Comparison of ENCODE assay signal across 11 mouse cellular contexts in genomic region chr13:46522798-46523197, GRCm38 (mm10). TPM values are rescaled to one million over a fixed set of nuclear protein-coding genes. Genes with fewer than 3 reads are reported as not detected.
DNase-seq lines count a peak whose midpoint lies in the region; ATAC-seq and TF ChIP-seq lines count a peak whose summit lies in the region.
"Had no signal": no experiment of that assay in that cellular context is flagged by ENCODE, and none has a peak within 500 bp of the region (broad histone marks: within the 10 kb centered on the region; RNA-seq: fewer than 3 reads in every experiment).

No protein-coding gene starts in this region.

- H3K4me1 ChIP-seq in forebrain, postnatal 0 days (ENCODE audit: insufficient read depth) = no peaks in the 10 kb centered on the region; the same call in 1 of the 2 replicates
- no peaks in the 10 kb centered on the region for H3K4me1 ChIP-seq in forebrain, embryonic 11.5 days (replicated peaks; ENCODE audit: control insufficient read depth, insufficient read depth, low read length)
- peaks cover 44% of the 10 kb centered on the region for H3K4me1 ChIP-seq in heart, embryonic 12.5 days (replicated peaks)

- H3K9me3 ChIP-seq in forebrain, postnatal 0 days (ENCODE audit: low read length) = no peaks in the 10 kb centered on the region
- no peaks in the 10 kb centered on the region for H3K9me3 ChIP-seq in forebrain, embryonic 11.5 days (ENCODE audit: control insufficient read depth, low read length)
- no peaks in the 10 kb centered on the region for H3K9me3 ChIP-seq in heart, embryonic 12.5 days (replicated peaks)

- ATAC-seq in forebrain, postnatal 0 days = peak; percentile 82
- ATAC-seq in forebrain, embryonic 11.5 days (replicated peaks; ENCODE audit: low FRiP score) = no peak
- ATAC-seq in heart, embryonic 12.5 days (ENCODE audit: insufficient number of reproducible peaks, low FRiP score) = peak; percentile 22; the same call in 1 of the 2 replicates
- no peak for ATAC-seq in CD4-positive, CD25-positive, alpha-beta regulatory T cell, adult 4 months
- no peak for ATAC-seq in erythroid progenitor cell, adult 5-6 weeks (replicated peaks; ENCODE audit: low FRiP score, poor library complexity, severe bottlenecking)

- H3K4me3 ChIP-seq in forebrain, postnatal 0 days (ENCODE audit: low read depth, low read length) = no peak overlapping the region
- H3K4me3 ChIP-seq in forebrain, embryonic 11.5 days (ENCODE audit: low read depth, low read length) = no peak overlapping the region
- H3K4me3 ChIP-seq in heart, embryonic 12.5 days = no peak overlapping the region

- intact Hi-C loops in left cerebral cortex, postnatal 4 days (cut with DNase I) = no loop called here
- intact Hi-C loops in left cerebral cortex, postnatal 25 days (cut with DNase I) = no loop called here

- TF ChIP-seq CTCF in forebrain, postnatal 0 days (IDR thresholded peaks at IDR 0.05; ENCODE audit: low read depth) = no peak

- H3K9ac ChIP-seq in forebrain, postnatal 0 days = no peak overlapping the region
- no peak overlapping the region for H3K9ac ChIP-seq in forebrain, embryonic 11.5 days (ENCODE audit: low read length)
- H3K9ac ChIP-seq in heart, embryonic 12.5 days = peak overlapping the region; percentile 5; the same call in 1 of the 2 replicates

- no peaks in the 10 kb centered on the region for H3K27me3 ChIP-seq in forebrain, postnatal 0 days (ENCODE audit: insufficient read depth, low read length)
- no peaks in the 10 kb centered on the region for H3K27me3 ChIP-seq in forebrain, embryonic 11.5 days (ENCODE audit: control insufficient read depth, insufficient read depth, low read length)
- no peaks in the 10 kb centered on the region for H3K27me3 ChIP-seq in heart, embryonic 12.5 days (replicated peaks)

- H3K36me3 ChIP-seq in forebrain, postnatal 0 days (ENCODE audit: insufficient read depth) = no peaks in the 10 kb centered on the region
- H3K36me3 ChIP-seq in forebrain, embryonic 11.5 days (ENCODE audit: control insufficient read depth, insufficient read depth, low read length) = no peaks in the 10 kb centered on the region
- peaks cover 22% of the 10 kb centered on the region for H3K36me3 ChIP-seq in heart, embryonic 12.5 days

- 44% methylated on average over 4 of the region's 4 CpGs for WGBS in forebrain, postnatal 0 days
- 76% methylated on average over 4 of the region's 4 CpGs for WGBS in forebrain, embryonic 11.5 days
- 23% methylated on average over 4 of the region's 4 CpGs for whole genome bisulfite sequencing in heart, embryonic 12.5 days

- no peak for DNase-seq in forebrain, postnatal 0 days
- DNase-seq in forebrain, embryonic 11.5 days (ENCODE audit: low spot score) = no peak
- DNase-seq in left cerebral cortex, postnatal 4 days = peak; percentile 48
- DNase-seq in left cerebral cortex, postnatal 25 days (ENCODE audit: low spot score in 2 of 2) = no peak
- DNase-seq in mesoderm, embryonic 11.5 days (ENCODE audit: low read depth, low spot score) = peak; percentile 48
- DNase-seq: kidney, adult 9 months; right cerebral cortex, postnatal 14 days; thymus, postnatal 14 days had no signal

- H3K4me2 ChIP-seq in forebrain, postnatal 0 days (ENCODE audit: low read depth) = no peak overlapping the region
- no peak overlapping the region for H3K4me2 ChIP-seq in forebrain, embryonic 11.5 days (ENCODE audit: low read depth, low read length, severe bottlenecking)
- H3K4me2 ChIP-seq in heart, embryonic 12.5 days = peak overlapping the region; percentile 48

- no peak overlapping the region for H3K27ac ChIP-seq in forebrain, postnatal 0 days (ENCODE audit: low read depth, low read length)
- no peak overlapping the region for H3K27ac ChIP-seq in forebrain, embryonic 11.5 days (ENCODE audit: low read depth, low read length)
- peak overlapping the region; percentile 94 for H3K27ac ChIP-seq in heart, embryonic 12.5 days (ENCODE audit: poor library complexity, severe bottlenecking)

RNA-seq across cellular contexts. Expression of gene Cap2, which starts 21.1 kb away (rescaled TPM):
- total RNA-seq in forebrain, postnatal 0 days (2014; rRNA removed) = 16.5 and 19.7 TPM in 2 replicates
- 9.9 and 14.6 TPM in 2 replicates for polyA plus RNA-seq in forebrain, postnatal 0 days (2015; fragmentation: Nextera tagmentation; extraction: Ambion mirVana)
- 6.4 and 8.3 TPM in 2 replicates for polyA plus RNA-seq in forebrain, embryonic 11.5 days (2014; fragmentation: Nextera tagmentation; extraction: Ambion mirVana)
- 10 to 100 TPM; 23.1 to 23.6 TPM for total RNA-seq in left cerebral cortex, postnatal 4 days (2021)
- 100 to 1,000 TPM; 252 to 280 TPM for total RNA-seq in left cerebral cortex, postnatal 25 days (2021)
- polyA plus RNA-seq in heart, embryonic 12.5 days (2016; fragmentation: Nextera tagmentation; extraction: Ambion mirVana) = 175 and 177 TPM in 2 replicates
- under 1 TPM; 0.30 to 0.32 TPM for polyA plus RNA-seq in CD4-positive, CD25-positive, alpha-beta regulatory T cell, adult 4 months (2017; shearing (Covaris generic))
- total RNA-seq in erythroid progenitor cell, adult 5-6 weeks (2015; ENCODE audit: low replicate concordance) = not detected in 2 replicates
- total RNA-seq in erythroid progenitor cell, adult 5-6 weeks (2017; ENCODE audit: low replicate concordance) = 2.3 TPM in 1 of 2 replicates, not detected in the other

Comparison
In these comparisons a context has a peak if more than half of its experiments do, and no peak if none do; other contexts are left out.
1. ATAC-seq: peak in forebrain, postnatal 0 days (single experiment) and heart, embryonic 12.5 days (single experiment); none in forebrain, embryonic 11.5 days (single experiment), CD4-positive, CD25-positive, alpha-beta regulatory T cell, adult 4 months (single experiment) and erythroid progenitor cell, adult 5-6 weeks (single experiment).
2. DNase-seq: peak in left cerebral cortex, postnatal 4 days (single experiment) and mesoderm, embryonic 11.5 days (single experiment); none in forebrain, postnatal 0 days (single experiment), forebrain, embryonic 11.5 days (single experiment) and left cerebral cortex, postnatal 25 days (0 of 2).
3. RNA of gene Cap2, which starts 21.1 kb away (total RNA-seq): 252 to 280 TPM in left cerebral cortex, postnatal 25 days; 23.1 to 23.6 TPM in left cerebral cortex, postnatal 4 days, 16.5 to 19.7 TPM in forebrain, postnatal 0 days and 2.3 TPM in erythroid progenitor cell, adult 5-6 weeks; every median in the first group is over 10 times any median in the second.